Mouse (Mus musculus) CD4-positive, CD25-positive, alpha-beta regulatory T cell (primary cell): Measurements from ENCODE around the gene Siglece. TPM values are rescaled to one million over a fixed set of nuclear protein-coding genes. Genes with fewer than 3 reads are reported as not detected.

Source experiments
- polyA plus RNA-seq: library from polyadenylated mRNA; unstranded; fragments of 100-300 nt; shearing (Covaris generic); gene quantifications from one replicate; pipeline ENCODE4 v1.2.1, GENCODE M21; 2017

Gene Siglece
- 0.60 TPM for polyA plus RNA-seq

GRCm38 (mm10) chr7:43660002-43660401, at the start of gene Siglece:
Gene Siglece, minus strand, starts transcription at chr7:43660161.

DNA sequence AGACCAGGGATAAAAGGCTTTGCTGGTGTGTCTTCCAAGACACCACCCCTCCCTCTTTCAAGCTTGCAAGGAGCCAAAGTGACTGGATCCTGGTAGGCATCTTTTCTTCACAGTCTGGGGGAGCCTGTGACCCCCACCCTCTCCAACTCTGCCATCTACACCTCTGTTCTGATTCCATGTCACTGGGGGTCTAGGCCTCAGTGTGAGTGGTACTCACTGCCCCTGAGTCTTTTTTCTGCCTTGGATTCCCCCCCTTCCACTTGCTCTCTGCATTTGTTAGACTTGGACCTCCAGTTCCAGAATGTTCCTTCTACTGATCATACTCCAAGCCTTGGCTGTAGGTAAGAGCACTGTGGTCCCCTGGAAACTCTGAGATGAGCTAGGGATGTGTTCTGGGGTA, 30.2 kb upstream of the Siglece start, which contains the start of gene Klk14:
Gene Klk14 (plus strand): TSS at position 301 of the 400 bp plus-strand sequence.

GRCm38 (mm10) chr7:43671809-43672580, 12.0 kb upstream of the Siglece start, which contains the start of gene Ctu1:
Gene Ctu1, plus strand, starts transcription at chr7:43672016.

GRCm38 (mm10) chr7:43634500-43634899, 25.5 kb downstream of the Siglece start, which contains the start of gene Ceacam18:
Gene Ceacam18, plus strand, starts transcription at chr7:43634707.

DNA sequence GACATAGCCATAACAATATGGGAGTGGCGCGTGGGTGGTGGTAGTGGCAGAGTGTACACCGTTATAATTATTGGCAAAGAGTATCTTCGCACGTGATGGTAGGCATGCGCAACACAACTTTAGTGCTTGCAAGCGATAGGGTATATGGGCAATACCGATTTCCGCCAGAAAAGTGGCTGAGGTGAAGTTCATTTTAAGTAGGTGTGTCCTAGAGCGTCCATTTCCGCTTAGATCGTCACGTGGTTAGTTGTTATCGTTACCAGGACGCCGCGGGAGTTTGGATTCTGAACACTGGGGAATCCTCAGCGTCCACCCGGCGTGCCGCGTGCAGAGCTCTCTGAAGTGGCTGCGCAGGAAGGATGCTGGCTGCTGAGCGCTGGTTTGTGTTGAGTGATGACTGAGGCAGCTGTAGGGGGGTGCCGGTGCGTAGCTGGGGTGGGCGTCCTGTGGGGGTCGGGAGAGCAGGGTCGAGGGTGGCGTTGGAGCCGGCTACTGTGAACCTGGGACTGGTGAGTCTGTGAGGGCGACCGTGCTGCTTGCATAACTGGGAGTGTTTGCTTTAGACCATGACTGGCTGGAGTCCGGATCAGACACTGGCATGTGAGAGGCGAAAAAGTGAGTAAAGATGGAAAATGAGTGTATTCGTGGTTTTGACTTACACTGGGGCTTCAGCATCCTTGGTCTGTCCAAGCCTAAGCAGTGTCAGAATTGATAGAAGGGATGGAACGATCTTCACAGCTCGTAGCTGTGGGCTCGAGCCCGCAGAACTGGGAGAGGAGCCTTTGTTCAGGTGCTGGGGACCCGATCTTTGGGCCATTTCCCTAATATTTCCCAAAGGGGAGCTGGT, 52.8 kb downstream of the Siglece start, which contains the start of gene Zfp819:
Gene Zfp819 (plus strand): TSS at position 274 of the 847 bp plus-strand sequence.

Other genes starting within 250 kb of the Siglece start
- not detected for gene Lim2, start 232.5 kb downstream of the Siglece start, polyA plus RNA-seq
- 86.9 TPM for gene Nkg7, start 223.1 kb downstream of the Siglece start, polyA plus RNA-seq
- gene Cldnd2, start 219.4 kb downstream of the Siglece start, polyA plus RNA-seq = not detected
- gene Etfb, start 216.1 kb downstream of the Siglece start, polyA plus RNA-seq = 121 TPM
- gene Gm45233, start 216.0 kb downstream of the Siglece start, polyA plus RNA-seq = not detected
- gene Vsig10l, start 197.0 kb downstream of the Siglece start, polyA plus RNA-seq = 4.1 TPM
- gene Iglon5, start 170.1 kb downstream of the Siglece start, polyA plus RNA-seq = 0.16 TPM
- not detected for gene 4931406B18Rik, start 154.2 kb downstream of the Siglece start, polyA plus RNA-seq
- gene Cd33, start 115.7 kb downstream of the Siglece start, polyA plus RNA-seq = not detected
- gene Zfp658, start 97.9 kb downstream of the Siglece start, polyA plus RNA-seq = 5.6 TPM
- gene Zfp719, start 80.6 kb downstream of the Siglece start, polyA plus RNA-seq = 8.7 TPM
- gene Zfp819, start 53.0 kb downstream of the Siglece start, polyA plus RNA-seq = not detected
- gene Ceacam18, start 25.5 kb downstream of the Siglece start, polyA plus RNA-seq = 0.08 TPM
- 14.0 TPM for gene Ctu1, start 11.9 kb upstream of the Siglece start, polyA plus RNA-seq
- gene Klk14, start 30.3 kb upstream of the Siglece start, polyA plus RNA-seq = not detected
- gene Klk13, start 52.4 kb upstream of the Siglece start, polyA plus RNA-seq = not detected
- not detected for gene Klk12, start 108.7 kb upstream of the Siglece start, polyA plus RNA-seq
- 0.16 TPM for gene Klk11, start 114.4 kb upstream of the Siglece start, polyA plus RNA-seq
- 0.17 TPM for gene Klk10, start 120.9 kb upstream of the Siglece start, polyA plus RNA-seq
- gene Klk9, start 131.7 kb upstream of the Siglece start, polyA plus RNA-seq = 0.39 TPM
- 101 TPM for gene Klk8, start 137.4 kb upstream of the Siglece start, polyA plus RNA-seq
- gene Klk7, start 151.1 kb upstream of the Siglece start, polyA plus RNA-seq = 0.10 TPM
- gene Klk6, start 164.3 kb upstream of the Siglece start, polyA plus RNA-seq = not detected
- gene Klk5, start 181.8 kb upstream of the Siglece start, polyA plus RNA-seq = not detected
- not detected for gene Klk4, start 221.0 kb upstream of the Siglece start, polyA plus RNA-seq